Mouse (Mus musculus) heart, embryonic 11.5 days (tissue): ENCODE measurements around the gene St6galnac4. TPM values are rescaled to one million over a fixed set of nuclear protein-coding genes. Genes with fewer than 3 reads are reported as not detected.

Experiments used
- ATAC-seq: fragments of 200-750 bp; cut with Nextera tagmentation; replicated peaks from 2 replicates; pipeline ENCODE4 v1.8.0; 2017; ENCODE audit warnings: moderate library complexity; ENCODE audit not compliant: insufficient number of reproducible peaks, low FRiP score, low TSS enrichment
- H3K27ac ChIP-seq: fragments of 300-500 bp; sonication (generic); 2 replicates; pipeline ENCODE4 v1.5.1; 2014; ENCODE audit warnings: mild to moderate bottlenecking, low read depth, low read length
- H3K27me3 ChIP-seq: fragments of 300-500 bp; sonication (generic); 2 replicates; pipeline ENCODE4 v1.6.1; 2014; ENCODE audit warnings: mild to moderate bottlenecking, low read length, mixed read lengths; ENCODE audit not compliant: control insufficient read depth, insufficient read depth
- H3K36me3 ChIP-seq: fragments of 300-500 bp; sonication (generic); 2 replicates; pipeline ENCODE4 v1.6.1; 2014; ENCODE audit warnings: mild to moderate bottlenecking, low read length, moderate library complexity, mixed read lengths; ENCODE audit not compliant: control insufficient read depth, insufficient read depth
- H3K4me1 ChIP-seq: fragments of 300-500 bp; sonication (generic); 2 replicates; pipeline ENCODE4 v1.6.1; 2014; ENCODE audit warnings: low read length; ENCODE audit not compliant: control insufficient read depth, insufficient read depth
- H3K4me2 ChIP-seq: fragments of 300-500 bp; sonication (generic); 2 replicates; pipeline ENCODE4 v1.6.1; 2014; ENCODE audit warnings: mild to moderate bottlenecking, moderate library complexity
- H3K4me3 ChIP-seq: fragments of 300-500 bp; sonication (generic); 2 replicates; pipeline ENCODE4 v1.5.1; 2014; ENCODE audit warnings: low read depth, low read length
- H3K9ac ChIP-seq: fragments of 300-500 bp; sonication (generic); 2 replicates; pipeline ENCODE4 v1.6.1; 2014; ENCODE audit warnings: mild to moderate bottlenecking, low read depth, low read length, moderate library complexity
- H3K9me3 ChIP-seq: fragments of 300-500 bp; sonication (generic); replicated peaks from 2 replicates; pipeline ENCODE4 v1.6.1; 2016; ENCODE audit warnings: low read length; ENCODE audit not compliant: control insufficient read depth
- WGBS: fragments of 180-500 bp; shearing (Covaris S2); extraction: QIAGEN DNeasy Blood & Tissue Kit; methylation state at CpG from one replicate; pipeline ENCODE4 v1.1.7; 2014; ENCODE audit not compliant: insufficient replicate concordance; 5-methylcytosine and 5-hydroxymethylcytosine counted together
- polyA plus RNA-seq: library from polyadenylated mRNA; unstranded; fragments of >200 nt; fragmentation: Nextera tagmentation; extraction: Ambion mirVana; gene quantifications from 2 replicates; pipeline ENCODE4 v1.2.1, GENCODE M21; 2014

The St6galnac4 gene
- polyA plus RNA-seq, 1 experiment from 2014 or later, result 32.9 TPM

GRCm38 (mm10) chr2:32625212-32625872 is 38.4 kb downstream of the St6galnac4 start:
- WGBS, result under 1% methylated on average over 13 of the region's 13 CpGs

GRCm38 (mm10) chr2:32625873-32626694 is 39.2 kb downstream of the St6galnac4 start:
- Histone ChIP-seq H3K4me2 (peak overlapping the region; percentile 74), H3K9me3 (no peaks in the 10 kb centered on the region), H3K4me3 (peak overlapping the region; percentile 45), H3K27ac (peak overlapping the region; percentile 98), H3K4me1 (peaks cover 66% of the 10 kb centered on the region), H3K9ac (peak overlapping the region; percentile 82), H3K36me3 (no peaks in the 10 kb centered on the region), H3K27me3 (no peaks in the 10 kb centered on the region)
- 0 out of 2 replicates have a peak, but pooled peaks have one; percentile 6 for ATAC-seq
- WGBS, result 39% methylated on average over 5 of the region's 5 CpGs

More at GRCm38 (mm10) chr2:32625212-32625872, 38.4 kb downstream of the St6galnac4 start:
- Histone ChIP-seq H3K4me1 (peaks cover 74% of the 10 kb centered on the region), H3K9me3 (no peaks in the 10 kb centered on the region), H3K9ac (peak overlapping the region; percentile 82), H3K36me3 (no peaks in the 10 kb centered on the region), H3K4me2 (peak overlapping the region; percentile 74), H3K4me3 (peak overlapping the region; percentile 45), H3K27ac (peak overlapping the region; percentile 98), H3K27me3 (no peaks in the 10 kb centered on the region)
- ATAC-seq, result peak; percentile 15; the same call in 1 of the 2 replicates

- no peak for ATAC-seq
- 61% methylated on average over 20 of the region's 20 CpGs for WGBS
- H3K4me3 ChIP-seq, result peak overlapping the region; percentile 45; the same call in 1 of the 2 replicates
- H3K36me3 ChIP-seq, result no peaks in the 10 kb centered on the region
- H3K9me3 ChIP-seq, result no peaks in the 10 kb centered on the region
- H3K4me1 ChIP-seq, result peaks cover 57% of the 10 kb centered on the region
- H3K27ac ChIP-seq, result peak overlapping the region; percentile 51
- H3K9ac ChIP-seq, result peak overlapping the region; percentile 49
- no peaks in the 10 kb centered on the region for H3K27me3 ChIP-seq
- H3K4me2 ChIP-seq, result peak overlapping the region; percentile 74
These were observed 40.6 kb downstream of the St6galnac4 start for GRCm38 (mm10) chr2:32627266-32628043.

GRCm38 (mm10) chr2:32628044-32628550 is 41.2 kb downstream of the St6galnac4 start:
- Histone ChIP-seq H3K4me3 (peak overlapping the region; percentile 8), H3K27me3 (no peaks in the 10 kb centered on the region), H3K9ac (peak overlapping the region; percentile 53), H3K9me3 (no peaks in the 10 kb centered on the region), H3K4me2 (peak overlapping the region; percentile 74), H3K36me3 (0 out of 2 replicates have a peak, but pooled peaks cover under 1% of the 10 kb centered on the region), H3K4me1 (peaks cover 57% of the 10 kb centered on the region), H3K27ac (peak overlapping the region; percentile 51)
- ATAC-seq, result no peak
- 48% methylated on average over 4 of the region's 4 CpGs for WGBS

GRCm38 (mm10) chr2:32628729-32629128 is 41.8 kb downstream of the St6galnac4 start:
- Histone ChIP-seq H3K4me2 (peak overlapping the region; percentile 74), H3K27me3 (no peaks in the 10 kb centered on the region), H3K9ac (peak overlapping the region; percentile 53), H3K4me3 (peak overlapping the region; percentile 8), H3K36me3 (0 out of 2 replicates have a peak, but pooled peaks cover 4% of the 10 kb centered on the region), H3K9me3 (no peaks in the 10 kb centered on the region), H3K4me1 (peaks cover 61% of the 10 kb centered on the region), H3K27ac (peak overlapping the region; percentile 51)
- 32% methylated on average over 5 of the region's 5 CpGs for WGBS
- ATAC-seq, result no peak

GRCm38 (mm10) chr2:32629276-32629976 is 42.5 kb downstream of the St6galnac4 start:
- H3K27me3 ChIP-seq, result no peaks in the 10 kb centered on the region
- H3K27ac ChIP-seq, result peak overlapping the region; percentile 51; the same call in 1 of the 2 replicates
- peak overlapping the region; percentile 53; the same call in 1 of the 2 replicates for H3K9ac ChIP-seq
- peaks cover 57% of the 10 kb centered on the region for H3K4me1 ChIP-seq
- ATAC-seq, result no peak
- H3K36me3 ChIP-seq, result 0 out of 2 replicates have a peak, but pooled peaks cover 4% of the 10 kb centered on the region
- 48% methylated on average over 9 of the region's 9 CpGs for WGBS
- H3K4me2 ChIP-seq, result peak overlapping the region; percentile 74
- no peaks in the 10 kb centered on the region for H3K9me3 ChIP-seq
- H3K4me3 ChIP-seq, result peak overlapping the region; percentile 8; the same call in 1 of the 2 replicates

- no peak overlapping the region for H3K4me2 ChIP-seq
- no peak overlapping the region for H3K9ac ChIP-seq
- H3K4me1 ChIP-seq, result peaks cover 51% of the 10 kb centered on the region
- H3K27me3 ChIP-seq, result no peaks in the 10 kb centered on the region
- WGBS, result 79% methylated on average over 8 of the region's 9 CpGs
- H3K36me3 ChIP-seq, result 0 out of 2 replicates have a peak, but pooled peaks cover 4% of the 10 kb centered on the region
- no peak overlapping the region for H3K4me3 ChIP-seq
- no peaks in the 10 kb centered on the region for H3K9me3 ChIP-seq
- 0 out of 2 replicates have a peak overlapping the region, but pooled peaks have one; percentile 10 for H3K27ac ChIP-seq
- ATAC-seq, result no peak
These were observed 43.1 kb downstream of the St6galnac4 start for GRCm38 (mm10) chr2:32630036-32630435.
